Mouse (Mus musculus) embryonic facial prominence, embryonic 10.5 days (tissue): ENCODE results near the gene Tecr. TPM values are rescaled to one million over a fixed set of nuclear protein-coding genes. Genes with fewer than 3 reads are reported as not detected.

Source experiments
- DNase-seq: peaks from one replicate; pipeline ENCODE4 v3.0.0-alpha.2; 2017; ENCODE audit warnings: low spot score
- H3K27ac ChIP-seq: fragments of 300-500 bp; sonication (generic); replicated peaks from 2 replicates; pipeline ENCODE4 v1.5.1; 2016; ENCODE audit warnings: mild to moderate bottlenecking
- H3K27me3 ChIP-seq: fragments of 300-500 bp; sonication (generic); replicated peaks from 2 replicates; pipeline ENCODE4 v1.6.1; 2016; ENCODE audit warnings: low read depth, mild to moderate bottlenecking; ENCODE audit not compliant: poor library complexity, severe bottlenecking
- H3K36me3 ChIP-seq: fragments of 300-500 bp; sonication (generic); replicated peaks from 2 replicates; pipeline ENCODE4 v1.6.1; 2016; ENCODE audit warnings: mild to moderate bottlenecking, moderate library complexity
- H3K4me1 ChIP-seq: fragments of 300-500 bp; sonication (generic); 2 replicates; pipeline ENCODE4 v1.6.1; 2016
- H3K4me3 ChIP-seq: fragments of 300-500 bp; sonication (generic); 2 replicates; pipeline ENCODE4 v1.5.1; 2016; ENCODE audit warnings: mild to moderate bottlenecking, moderate library complexity
- H3K9me3 ChIP-seq: fragments of 300-500 bp; sonication (generic); 2 replicates; pipeline ENCODE4 v1.6.1; 2016; ENCODE audit warnings: mild to moderate bottlenecking
- WGBS: fragments of 180-500 bp; shearing (Covaris S2); methylation state at CpG from one replicate; pipeline ENCODE4 v1.1.7; 2016; 5-methylcytosine and 5-hydroxymethylcytosine counted together
- polyA plus RNA-seq: library from polyadenylated mRNA; unstranded; fragments of >200 nt; fragmentation: Nextera tagmentation; extraction: Ambion mirVana; gene quantifications from 2 replicates; pipeline ENCODE4 v1.2.1, GENCODE M21; 2016

The Tecr gene
- polyA plus RNA-seq = 667 and 713 TPM in 2 replicates

DNA sequence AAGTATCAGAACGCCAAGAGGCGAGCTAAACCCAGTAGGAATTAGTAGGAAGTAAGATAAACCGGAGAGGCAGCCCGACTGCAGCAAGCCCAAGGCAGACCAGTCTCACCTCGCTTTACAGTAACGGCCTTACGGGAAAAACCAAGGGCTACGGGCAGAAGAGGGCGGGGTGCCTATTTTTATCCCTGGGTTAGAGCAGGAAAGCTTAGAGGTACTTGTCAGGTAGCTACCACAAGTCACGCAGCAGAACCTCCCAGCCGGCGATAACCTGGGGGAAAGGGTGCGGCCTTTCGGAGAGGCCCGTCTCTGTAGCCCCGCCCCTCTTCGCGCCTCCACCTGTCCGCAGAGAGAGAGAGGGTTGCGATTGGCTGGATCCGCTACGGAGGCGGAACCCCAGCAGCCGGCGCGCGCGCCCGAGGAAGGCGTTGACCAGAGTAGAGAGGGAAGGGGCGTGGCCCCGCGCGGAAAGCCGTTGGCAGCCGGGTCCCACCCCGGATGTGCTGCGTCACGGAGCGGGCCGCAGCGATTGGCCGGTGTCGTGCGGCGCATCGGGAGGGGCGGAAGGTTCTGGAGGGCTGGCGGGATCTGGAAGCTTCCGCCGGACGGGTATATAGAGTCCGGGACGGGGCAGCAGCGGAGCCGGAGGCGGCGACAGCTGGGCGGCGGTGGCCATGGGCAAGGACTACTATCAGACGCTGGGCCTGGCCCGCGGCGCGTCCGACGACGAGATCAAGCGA lies at the start of gene Tecr, which contains the start of gene Dnajb1:
TSS of gene Tecr (minus strand) at position 311 of the 737 bp plus-strand sequence.
TSS of gene Dnajb1 (plus strand) at position 533 of the 737 bp plus-strand sequence.
- WGBS = under 1% methylated on average over 69 of the region's 69 CpGs
- DNase-seq = peak; percentile 100
- H3K4me3 ChIP-seq = peak within 1 kb of the TSS; percentile 86
- H3K36me3 ChIP-seq = peaks cover 36% of the 10 kb centered on the region
- H3K27ac ChIP-seq = peak within 1 kb of the TSS; percentile 96
- H3K9me3 ChIP-seq = no peaks in the 10 kb centered on the region
- H3K4me1 ChIP-seq = peaks cover 20% of the 10 kb centered on the region
- H3K27me3 ChIP-seq = no peaks in the 10 kb centered on the region

GRCm38 (mm10) chr8:83656484-83657246 lies 48.9 kb upstream of the Tecr start:
- peaks cover 46% of the 10 kb centered on the region for H3K36me3 ChIP-seq
- H3K27me3 ChIP-seq = no peaks in the 10 kb centered on the region
- no peaks in the 10 kb centered on the region for H3K9me3 ChIP-seq
- no peak for DNase-seq
- H3K4me1 ChIP-seq = peaks cover 54% of the 10 kb centered on the region
- no peak overlapping the region; the same call in 1 of the 2 replicates for H3K4me3 ChIP-seq
- 74% methylated on average over 13 of the region's 13 CpGs for WGBS
- H3K27ac ChIP-seq = no peak overlapping the region

GRCm38 (mm10) chr8:83656043-83656442 lies 48.3 kb upstream of the Tecr start:
- H3K27me3 ChIP-seq = no peaks in the 10 kb centered on the region
- H3K4me1 ChIP-seq = peaks cover 49% of the 10 kb centered on the region
- no peak overlapping the region for H3K27ac ChIP-seq
- H3K36me3 ChIP-seq = peaks cover 46% of the 10 kb centered on the region
- no peaks in the 10 kb centered on the region for H3K9me3 ChIP-seq
- H3K4me3 ChIP-seq = no peak overlapping the region
- DNase-seq = no peak
- WGBS = 92% methylated on average over 9 of the region's 9 CpGs

GRCm38 (mm10) chr8:83654725-83655124 lies 47.0 kb upstream of the Tecr start:
- Histone ChIP-seq H3K27ac (no peak overlapping the region), H3K27me3 (no peaks in the 10 kb centered on the region), H3K9me3 (no peaks in the 10 kb centered on the region), H3K36me3 (peaks cover 46% of the 10 kb centered on the region), H3K4me3 (peak overlapping the region; percentile 18; the same call in 1 of the 2 replicates), H3K4me1 (peaks cover 36% of the 10 kb centered on the region)
- 87% methylated on average over 6 of the region's 6 CpGs for WGBS
- no peak for DNase-seq

- WGBS = 38% methylated on average over 10 of the region's 10 CpGs
- DNase-seq = no peak
- peak overlapping the region; percentile 85 for H3K4me3 ChIP-seq
- H3K27ac ChIP-seq = peak overlapping the region; percentile 96
- H3K27me3 ChIP-seq = no peaks in the 10 kb centered on the region
- peaks cover 39% of the 10 kb centered on the region for H3K36me3 ChIP-seq
- no peaks in the 10 kb centered on the region for H3K9me3 ChIP-seq
- peaks cover 35% of the 10 kb centered on the region for H3K4me1 ChIP-seq
These were observed 45.9 kb upstream of the Tecr start for GRCm38 (mm10) chr8:83653662-83654017.

DNA sequence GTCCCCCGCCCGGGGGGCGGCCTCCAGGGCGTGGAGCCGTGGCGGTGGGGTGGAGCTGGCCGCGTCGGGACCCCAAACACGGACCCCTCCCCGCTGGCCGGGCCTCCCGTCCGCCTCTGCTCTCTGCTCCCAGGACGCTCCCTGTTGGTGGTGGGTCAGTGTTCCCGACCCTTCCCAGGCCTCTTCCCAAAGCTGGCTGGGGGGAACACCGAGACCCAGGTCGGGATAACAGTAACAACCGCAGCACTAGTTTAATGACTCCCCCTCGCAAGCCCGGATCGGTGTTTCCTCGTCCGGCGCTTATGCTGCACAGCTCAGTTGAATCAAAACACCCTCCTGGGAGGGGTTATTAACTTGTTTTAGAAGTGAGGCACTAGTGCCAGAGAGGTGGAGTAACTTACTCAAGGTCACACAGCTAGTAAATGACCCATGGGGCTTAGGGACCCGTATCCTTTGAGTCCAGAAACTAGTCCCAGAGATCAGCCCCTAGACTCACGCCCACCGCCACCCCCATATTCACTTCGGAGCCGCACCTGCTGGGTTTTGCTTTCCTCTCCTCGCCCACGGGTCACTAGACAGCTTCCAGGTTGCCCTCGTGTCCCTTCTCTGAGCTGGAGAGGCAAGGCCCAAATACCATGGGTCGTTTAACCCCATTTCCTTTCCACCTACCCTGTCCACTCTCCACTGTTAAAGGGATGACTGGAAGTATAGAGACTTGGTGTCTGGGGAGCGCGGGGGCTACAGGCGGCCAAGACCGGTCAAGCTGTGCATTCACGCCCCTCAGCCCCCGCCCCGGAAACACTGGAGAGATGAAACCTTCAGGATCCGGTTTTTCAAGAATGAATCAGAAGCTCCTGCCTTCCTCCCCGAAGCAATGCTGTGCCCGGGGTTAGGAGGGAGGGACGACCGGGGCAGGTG lies 45.2 kb upstream of the Tecr start:
- H3K36me3 ChIP-seq = peaks cover 34% of the 10 kb centered on the region
- peak overlapping the region; percentile 96 for H3K27ac ChIP-seq
- H3K4me3 ChIP-seq = peak overlapping the region; percentile 85
- H3K27me3 ChIP-seq = no peaks in the 10 kb centered on the region
- peaks cover 35% of the 10 kb centered on the region for H3K4me1 ChIP-seq
- H3K9me3 ChIP-seq = no peaks in the 10 kb centered on the region
- 2% methylated on average over 46 of the region's 46 CpGs for WGBS
- DNase-seq = peak; percentile 60

DNA sequence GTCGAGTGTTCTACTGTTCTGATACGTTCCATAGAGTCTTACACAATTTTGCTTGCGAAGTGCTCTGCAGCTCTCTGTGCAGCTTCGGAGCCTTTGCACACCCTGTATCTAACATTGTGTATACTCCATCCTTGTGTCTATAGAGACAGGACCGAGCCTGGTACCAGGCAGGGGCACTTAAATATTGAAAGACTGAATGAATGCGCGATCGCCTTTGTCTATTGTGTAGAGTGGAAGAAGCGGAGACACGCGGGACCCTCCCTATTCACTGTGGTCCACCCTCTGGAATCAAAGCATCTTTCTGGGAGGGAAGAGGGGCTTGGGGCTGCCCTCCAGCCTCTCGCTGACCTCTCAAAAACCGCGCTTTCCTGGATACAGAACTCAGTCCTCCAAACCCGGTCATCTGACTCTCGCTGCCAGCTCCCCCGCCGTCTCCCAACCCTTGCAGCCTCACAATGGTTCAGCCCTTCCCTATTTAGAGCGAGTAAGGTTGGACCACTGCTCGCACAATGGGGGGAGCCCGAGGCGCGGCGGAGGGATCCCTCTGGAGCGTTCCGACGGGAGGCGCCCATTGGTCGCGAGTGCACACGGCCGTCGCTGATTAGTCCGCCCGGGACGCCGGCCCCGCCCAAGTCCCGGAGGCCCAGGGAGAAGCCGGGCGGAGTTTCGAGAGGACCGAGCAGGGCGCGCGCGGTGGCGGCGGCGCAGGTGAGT lies 44.4 kb upstream of the Tecr start, which contains the start of gene Gipc1:
TSS of gene Gipc1 (plus strand) at position 648 of the 714 bp plus-strand sequence.
- H3K9me3 ChIP-seq = no peaks in the 10 kb centered on the region
- peak; percentile 98 for DNase-seq
- peak within 1 kb of the TSS; percentile 96 for H3K27ac ChIP-seq
- H3K4me1 ChIP-seq = peaks cover 34% of the 10 kb centered on the region
- no peaks in the 10 kb centered on the region for H3K27me3 ChIP-seq
- 5% methylated on average over 50 of the region's 50 CpGs for WGBS
- H3K36me3 ChIP-seq = peaks cover 26% of the 10 kb centered on the region
- H3K4me3 ChIP-seq = peak within 1 kb of the TSS; percentile 85

DNA sequence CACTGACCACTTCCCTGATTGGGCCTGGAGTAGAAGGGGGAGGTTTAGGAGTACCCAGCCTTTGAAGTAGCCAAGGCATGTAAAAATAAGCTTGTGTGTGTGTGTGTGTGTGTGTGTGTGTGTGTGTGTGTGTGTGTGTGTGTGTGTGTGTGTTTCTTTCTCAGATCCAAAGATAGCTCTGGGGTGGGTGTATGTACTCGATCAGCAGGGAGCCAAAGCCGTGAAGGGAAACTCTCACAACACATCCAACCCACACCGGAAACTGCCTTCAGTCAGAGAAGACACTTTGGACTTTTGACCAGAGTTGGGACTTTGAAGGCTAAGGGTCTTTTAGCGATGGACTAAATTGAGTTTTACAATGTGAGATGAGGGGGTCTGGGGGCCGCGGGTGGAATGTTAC lies 41.9 kb upstream of the Tecr start:
- WGBS = 93% methylated on average over 6 of the region's 6 CpGs
- no peak for DNase-seq
- no peaks in the 10 kb centered on the region for H3K27me3 ChIP-seq
- no peak overlapping the region for H3K4me3 ChIP-seq
- H3K36me3 ChIP-seq = peaks cover 2% of the 10 kb centered on the region
- H3K4me1 ChIP-seq = peaks cover 29% of the 10 kb centered on the region
- H3K9me3 ChIP-seq = no peaks in the 10 kb centered on the region
- no peak overlapping the region for H3K27ac ChIP-seq

GRCm38 (mm10) chr8:83648031-83648430 lies 40.3 kb upstream of the Tecr start:
- Histone ChIP-seq H3K4me3 (no peak overlapping the region), H3K27me3 (no peaks in the 10 kb centered on the region), H3K9me3 (no peaks in the 10 kb centered on the region), H3K36me3 (no peaks in the 10 kb centered on the region), H3K4me1 (peaks cover 14% of the 10 kb centered on the region), H3K27ac (no peak overlapping the region)
- 95% methylated on average over 4 of the region's 4 CpGs for WGBS
- DNase-seq = no peak

DNA sequence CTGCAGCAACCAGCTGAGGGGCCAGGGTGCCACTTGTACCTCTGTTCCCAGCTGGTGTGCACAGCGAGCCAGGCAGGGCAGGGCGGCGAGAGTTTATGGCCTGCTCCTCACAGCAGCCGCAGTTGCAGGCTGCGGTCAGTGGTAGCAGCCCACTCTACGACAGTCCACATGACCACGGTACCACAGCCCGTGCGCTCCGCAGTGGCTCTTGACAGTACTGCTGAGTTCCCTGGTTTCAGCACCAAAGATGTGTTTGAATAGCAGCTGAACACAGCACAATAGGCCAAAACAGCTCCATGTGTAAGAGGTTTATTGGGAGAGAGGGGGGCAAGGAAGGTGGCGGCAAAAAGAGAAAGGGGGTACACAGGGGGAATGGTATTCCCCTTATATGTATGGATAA lies 39.7 kb upstream of the Tecr start:
- Histone ChIP-seq H3K9me3 (no peaks in the 10 kb centered on the region), H3K27me3 (no peaks in the 10 kb centered on the region), H3K36me3 (no peaks in the 10 kb centered on the region), H3K4me3 (no peak overlapping the region), H3K4me1 (peaks cover 13% of the 10 kb centered on the region), H3K27ac (no peak overlapping the region)
- no peak for DNase-seq
- 96% methylated on average over 11 of the region's 11 CpGs for WGBS

DNA sequence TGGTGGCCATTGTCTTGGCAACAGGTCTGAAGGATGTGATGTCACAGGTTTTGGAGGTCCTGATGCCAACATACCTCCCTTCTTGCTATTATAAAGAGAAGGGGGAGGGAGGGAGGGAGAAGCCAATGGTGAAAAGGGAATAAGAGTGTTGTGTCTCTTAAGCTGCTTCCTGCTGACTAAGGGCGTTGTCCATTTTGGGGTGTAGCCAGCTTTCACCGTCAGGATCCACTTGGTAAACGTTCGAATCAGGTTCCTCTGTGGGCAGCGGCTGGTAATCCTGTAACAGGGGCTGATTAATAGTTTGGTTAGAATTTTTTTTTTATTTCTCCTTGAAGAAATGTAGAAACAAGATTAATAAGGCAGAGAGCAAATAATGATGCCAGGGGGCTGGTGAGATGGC lies 31.9 kb upstream of the Tecr start:
- no peaks in the 10 kb centered on the region for H3K36me3 ChIP-seq
- 81% methylated on average over 5 of the region's 5 CpGs for WGBS
- H3K4me1 ChIP-seq = no peaks in the 10 kb centered on the region
- no peak overlapping the region for H3K27ac ChIP-seq
- no peaks in the 10 kb centered on the region for H3K9me3 ChIP-seq
- H3K27me3 ChIP-seq = 0 out of 2 replicates have a peak, but pooled peaks cover 4% of the 10 kb centered on the region
- no peak for DNase-seq
- no peak overlapping the region for H3K4me3 ChIP-seq
